Mouse (Mus musculus): ENCODE results near the gene Nfia. TPM values are rescaled to one million over a fixed set of nuclear protein-coding genes. Genes with fewer than 3 reads are reported as not detected.

The Nfia gene
- polyA plus RNA-seq, 1 experiment: 24.3 TPM

- DNase-seq (ENCODE audit: extremely low spot score in 1 of 2, low spot score in 1 of 2): no peak
Observed at GRCm38 (mm10) chr4:98090586-98090985, 318.1 kb downstream of the Nfia start.

- DNase-seq (ENCODE audit: extremely low spot score in 1 of 2, low spot score in 1 of 2): no peak
Observed at GRCm38 (mm10) chr4:98091368-98091827, 318.9 kb downstream of the Nfia start.

GRCm38 (mm10) chr4:98091901-98092472 lies 319.5 kb downstream of the Nfia start:
- no peak for DNase-seq (ENCODE audit: extremely low spot score in 1 of 2, low spot score in 1 of 2)

GRCm38 (mm10) chr4:98094112-98094805 lies 321.7 kb downstream of the Nfia start:
- DNase-seq (ENCODE audit: extremely low spot score in 1 of 2, low spot score in 1 of 2): no peak

- DNase-seq (ENCODE audit: extremely low spot score in 1 of 2, low spot score in 1 of 2): no peak
Observed at GRCm38 (mm10) chr4:98095060-98095459, 322.5 kb downstream of the Nfia start.

GRCm38 (mm10) chr4:98097013-98097566 lies 324.6 kb downstream of the Nfia start:
- no peak for DNase-seq (ENCODE audit: extremely low spot score in 1 of 2, low spot score in 1 of 2)

GRCm38 (mm10) chr4:98098663-98099062 lies 326.1 kb downstream of the Nfia start:
- DNase-seq (ENCODE audit: extremely low spot score in 1 of 2, low spot score in 1 of 2): no peak

- no peak for DNase-seq (ENCODE audit: extremely low spot score in 1 of 2, low spot score in 1 of 2)
Observed at GRCm38 (mm10) chr4:98099433-98099832, 326.9 kb downstream of the Nfia start.

GRCm38 (mm10) chr4:98101153-98102096 lies 328.9 kb downstream of the Nfia start:
- DNase-seq (ENCODE audit: extremely low spot score in 1 of 2, low spot score in 1 of 2): no peak

GRCm38 (mm10) chr4:98102625-98103336 lies 330.2 kb downstream of the Nfia start:
- peak in 1 of 2 experiments; percentile 31 for DNase-seq (ENCODE audit: extremely low spot score in 1 of 2, low spot score in 1 of 2)

GRCm38 (mm10) chr4:98103337-98103666 lies 330.8 kb downstream of the Nfia start:
- DNase-seq (ENCODE audit: extremely low spot score in 1 of 2, low spot score in 1 of 2): no peak

- no peak for DNase-seq (ENCODE audit: extremely low spot score in 1 of 2, low spot score in 1 of 2)
Observed at GRCm38 (mm10) chr4:98104161-98104560, 331.6 kb downstream of the Nfia start.

- no peak for DNase-seq (ENCODE audit: extremely low spot score in 1 of 2, low spot score in 1 of 2)
Observed at GRCm38 (mm10) chr4:98104911-98105702, 332.6 kb downstream of the Nfia start.

- DNase-seq (ENCODE audit: extremely low spot score in 1 of 2, low spot score in 1 of 2): no peak
Observed at GRCm38 (mm10) chr4:98105971-98106370, 333.4 kb downstream of the Nfia start.

GRCm38 (mm10) chr4:98106445-98107092 lies 334.0 kb downstream of the Nfia start:
- no peak for DNase-seq (ENCODE audit: extremely low spot score in 1 of 2, low spot score in 1 of 2)

GRCm38 (mm10) chr4:98107093-98107453 lies 334.5 kb downstream of the Nfia start:
- DNase-seq (ENCODE audit: extremely low spot score in 1 of 2, low spot score in 1 of 2): no peak

- DNase-seq (ENCODE audit: extremely low spot score in 1 of 2, low spot score in 1 of 2): no peak
Observed at GRCm38 (mm10) chr4:98107936-98108675, 335.6 kb downstream of the Nfia start.

- DNase-seq (ENCODE audit: extremely low spot score in 1 of 2, low spot score in 1 of 2): no peak
Observed at GRCm38 (mm10) chr4:98108676-98109016, 336.1 kb downstream of the Nfia start.

- DNase-seq (ENCODE audit: extremely low spot score in 1 of 2, low spot score in 1 of 2): peak in 1 of 2 experiments; percentile 48
Observed at GRCm38 (mm10) chr4:98109064-98109463, 336.5 kb downstream of the Nfia start.
